Mouse (Mus musculus) embryonic fibroblast, embryonic 13.5 days (primary cell): ENCODE results near the gene Wfikkn1. TPM values are rescaled to one million over a fixed set of nuclear protein-coding genes. Genes with fewer than 3 reads are reported as not detected.

Source experiments
- H3K27ac ChIP-seq: 2 replicates; pipeline ENCODE4 v1.5.1; 2012; ENCODE audit warnings: low read length, control low read depth, inconsistent platforms; ENCODE audit not compliant: insufficient read depth
- H3K4me1 ChIP-seq: 2 replicates; pipeline ENCODE4 v1.6.1; 2011; ENCODE audit warnings: low read length; ENCODE audit not compliant: control insufficient read depth, insufficient read depth
- H3K4me3 ChIP-seq: 2 replicates; pipeline ENCODE4 v1.5.1; 2011; ENCODE audit warnings: mild to moderate bottlenecking, control low read depth, low read length; ENCODE audit not compliant: insufficient read depth
- CTCF ChIP-seq: IDR thresholded peaks from 2 replicates; pipeline ENCODE4 v1.5.1; 2011; ENCODE audit warnings: mild to moderate bottlenecking, control low read depth, low read length, moderate library complexity, borderline replicate concordance; ENCODE audit not compliant: insufficient read depth
- POLR2A ChIP-seq: IDR thresholded peaks from 2 replicates; pipeline ENCODE4 v1.6.1; 2011; ENCODE audit warnings: low read depth, mild to moderate bottlenecking, control low read depth, low read length, moderate library complexity
- polyA plus RNA-seq: library from polyadenylated mRNA; stranded (reverse); fragments of >200 nt; gene quantifications from 2 replicates; pipeline ENCODE4 v1.2.4, GENCODE M21; 2011; ENCODE audit warnings: low read depth; ENCODE audit not compliant: missing spikeins, insufficient read length

The Wfikkn1 gene
- polyA plus RNA-seq, 1 experiment = 0.83 TPM

DNA sequence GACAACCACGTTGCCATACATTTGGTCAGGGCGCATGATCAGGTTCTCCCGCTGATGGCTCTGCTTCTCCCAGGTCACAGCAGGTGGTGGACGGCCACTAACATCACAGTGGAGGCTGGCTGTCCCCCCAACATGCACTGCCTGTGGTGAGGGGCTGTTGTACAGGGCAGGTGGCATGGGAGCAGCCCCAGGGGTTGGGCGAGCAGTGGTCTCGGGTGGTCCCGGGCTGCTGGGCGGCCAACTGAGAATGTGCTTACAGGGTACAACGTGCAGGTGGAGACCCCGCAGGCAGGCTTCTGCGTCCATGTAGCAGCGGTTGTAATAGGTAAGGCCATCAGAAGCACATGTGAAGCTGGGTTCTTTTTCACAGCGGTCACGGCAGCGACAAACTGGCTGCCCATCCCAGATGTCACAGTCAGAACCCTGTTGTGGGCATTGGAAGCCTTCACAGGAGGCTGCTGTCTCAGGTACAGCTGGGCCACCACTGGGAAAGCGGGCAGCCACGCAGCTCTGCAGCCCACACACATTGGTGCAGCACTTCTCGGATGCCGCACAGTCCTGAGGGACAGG lies 2.0 kb downstream of the Wfikkn1 start:
- Histone ChIP-seq H3K4me3 (no peak overlapping the region), H3K4me1 (0 out of 2 replicates have a peak, but pooled peaks cover 3% of the 10 kb centered on the region), H3K27ac (no peak overlapping the region)
- TF ChIP-seq CTCF (no peak), POLR2A (no peak)

DNA sequence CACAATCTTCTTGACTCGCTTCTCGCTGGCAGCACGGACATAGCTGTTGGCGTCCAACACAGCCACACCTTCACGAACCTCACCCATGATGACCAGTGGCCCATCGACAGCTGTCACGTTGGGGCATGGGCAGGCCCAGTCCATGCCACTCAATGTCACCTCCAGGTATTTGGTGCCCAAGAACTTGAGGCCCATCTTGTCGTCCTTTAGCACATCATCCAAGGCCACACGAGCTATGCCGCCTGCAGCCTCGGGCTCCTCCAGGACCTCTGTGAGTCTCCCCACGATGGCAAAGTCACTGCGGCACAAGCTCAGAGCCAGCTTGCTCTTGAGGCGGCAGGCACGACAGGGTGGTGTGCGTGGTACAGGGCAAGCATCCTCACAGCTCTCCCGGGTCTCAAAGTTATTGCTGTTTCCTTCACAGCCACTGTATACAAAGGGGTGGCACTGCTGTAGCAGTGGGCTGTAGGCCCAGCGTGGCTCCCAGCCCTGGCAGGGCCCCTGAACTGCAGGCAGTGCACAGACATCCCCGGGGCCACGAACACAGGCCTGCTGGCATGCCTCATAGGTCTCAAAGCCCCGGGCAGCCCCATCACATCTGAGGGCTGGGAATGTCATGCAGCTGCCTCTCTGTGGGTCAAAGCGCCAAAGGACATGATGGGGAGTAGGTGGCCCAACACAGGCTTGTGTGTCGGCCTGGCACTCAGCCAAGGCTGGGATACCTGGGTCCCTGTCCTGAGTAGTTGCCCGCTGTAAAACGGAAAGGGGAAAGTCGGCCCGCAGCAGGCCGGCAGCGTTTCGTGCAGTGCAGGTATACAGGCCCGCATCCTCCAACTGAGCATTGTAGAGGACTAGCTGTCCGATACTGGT lies 2.7 kb downstream of the Wfikkn1 start:
- TF ChIP-seq CTCF (no peak), POLR2A (no peak)
- 0 out of 2 replicates have a peak, but pooled peaks cover 3% of the 10 kb centered on the region for H3K4me1 ChIP-seq
- no peak overlapping the region for H3K27ac ChIP-seq
- H3K4me3 ChIP-seq = no peak overlapping the region

DNA sequence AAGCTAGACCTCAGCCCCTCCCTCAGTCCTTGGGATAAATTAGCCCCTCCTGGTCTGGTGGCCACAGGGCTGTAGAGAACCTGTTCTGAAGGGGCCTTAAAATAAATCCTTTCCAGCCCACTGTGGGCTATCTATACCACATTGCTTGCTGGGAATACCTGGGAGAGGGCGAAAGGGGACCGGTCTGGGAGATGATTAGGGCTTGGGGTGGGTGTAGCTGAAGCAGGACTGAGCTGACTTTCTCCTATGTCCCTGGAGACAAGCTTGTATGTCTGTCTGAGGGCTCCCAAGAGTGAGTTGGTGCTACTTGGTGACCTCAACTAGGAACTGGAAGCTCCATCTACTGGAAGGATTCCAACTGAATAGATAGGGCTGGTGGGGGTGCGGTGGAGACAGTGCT lies 3.6 kb downstream of the Wfikkn1 start:
- H3K4me1 ChIP-seq = 0 out of 2 replicates have a peak, but pooled peaks cover 3% of the 10 kb centered on the region
- TF ChIP-seq POLR2A (no peak), CTCF (no peak)
- no peak overlapping the region for H3K27ac ChIP-seq
- no peak overlapping the region for H3K4me3 ChIP-seq

DNA sequence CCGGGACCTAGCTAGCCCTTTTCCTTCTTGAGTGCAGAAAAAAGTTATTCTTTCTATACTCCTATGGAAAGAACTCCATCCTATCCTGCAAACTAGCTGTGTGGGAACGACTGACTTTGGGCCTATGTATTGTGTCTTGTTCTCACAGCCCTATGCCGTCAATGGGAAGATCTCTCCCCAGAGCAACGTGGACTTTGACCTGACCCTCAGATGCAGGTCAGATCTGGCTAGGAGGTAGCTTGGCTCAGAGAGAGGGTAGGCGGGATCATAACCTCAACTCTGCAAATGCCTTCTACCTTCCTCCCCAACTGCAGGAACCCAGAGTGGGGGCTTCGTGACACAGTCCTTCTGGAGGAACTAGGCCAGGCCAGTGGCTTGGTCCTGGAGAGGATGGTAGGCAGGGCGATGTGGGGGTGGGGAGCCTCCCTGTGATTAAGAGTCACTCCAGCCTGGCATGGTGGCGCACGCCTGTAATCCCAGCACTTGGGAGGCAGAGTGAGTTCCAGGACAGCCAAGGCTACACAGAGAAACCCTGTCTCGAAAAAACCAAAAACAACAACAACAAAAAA lies 4.2 kb downstream of the Wfikkn1 start:
- H3K4me3 ChIP-seq = peak overlapping the region; percentile 60
- no peak overlapping the region for H3K27ac ChIP-seq
- TF ChIP-seq CTCF (no peak), POLR2A (no peak)
- H3K4me1 ChIP-seq = 0 out of 2 replicates have a peak, but pooled peaks cover 3% of the 10 kb centered on the region

DNA sequence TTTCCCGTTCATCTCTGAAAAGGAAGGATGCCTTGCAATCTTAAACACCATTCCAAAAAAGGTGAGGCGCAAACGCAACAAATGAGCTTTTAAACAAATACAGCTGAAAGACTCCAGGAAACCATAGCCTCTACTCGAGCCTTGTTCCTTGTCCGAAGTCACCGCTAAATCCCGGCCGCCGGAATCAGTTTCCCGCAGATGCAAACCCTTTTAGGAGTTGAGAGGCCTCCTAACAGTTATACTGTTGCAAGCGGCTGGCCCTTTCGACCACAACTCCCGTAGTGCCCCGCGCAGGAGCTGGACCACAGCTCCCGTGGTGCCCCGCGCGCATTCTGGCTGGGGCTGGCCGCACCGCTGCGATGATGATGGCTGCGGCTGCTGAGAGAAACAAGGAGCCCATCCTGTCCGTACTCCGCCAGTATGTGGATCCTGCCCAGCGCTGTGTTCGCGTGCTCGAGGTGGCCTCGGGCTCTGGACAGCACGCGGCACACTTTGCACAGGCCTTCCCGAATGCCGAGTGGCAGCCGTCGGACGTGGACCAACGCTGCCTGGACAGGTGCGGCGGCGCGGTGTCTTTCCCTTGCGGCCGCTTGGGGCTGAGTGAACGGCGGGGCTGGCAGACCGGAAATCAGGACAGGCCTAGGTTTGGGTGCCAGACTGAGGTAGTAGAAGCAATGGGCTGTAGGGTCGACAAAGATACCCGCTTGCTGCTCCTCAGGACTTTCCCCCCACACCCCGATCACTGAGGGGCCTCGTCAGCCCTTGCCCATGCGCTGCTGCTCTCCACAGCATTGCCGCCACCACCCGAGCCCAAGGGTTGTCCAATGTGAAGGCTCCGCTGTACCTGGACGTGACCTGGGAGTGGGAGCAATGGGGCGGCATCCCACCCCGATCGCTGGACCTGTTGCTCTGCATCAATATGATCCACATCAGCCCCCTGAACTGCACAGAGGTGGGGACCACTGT lies 5.2 kb downstream of the Wfikkn1 start:
- H3K27ac ChIP-seq = peak overlapping the region; percentile 76
- peak; percentile 90 for TF ChIP-seq POLR2A
- no peak for TF ChIP-seq CTCF
- 0 out of 2 replicates have a peak, but pooled peaks cover 3% of the 10 kb centered on the region for H3K4me1 ChIP-seq
- peak overlapping the region; percentile 60 for H3K4me3 ChIP-seq

DNA sequence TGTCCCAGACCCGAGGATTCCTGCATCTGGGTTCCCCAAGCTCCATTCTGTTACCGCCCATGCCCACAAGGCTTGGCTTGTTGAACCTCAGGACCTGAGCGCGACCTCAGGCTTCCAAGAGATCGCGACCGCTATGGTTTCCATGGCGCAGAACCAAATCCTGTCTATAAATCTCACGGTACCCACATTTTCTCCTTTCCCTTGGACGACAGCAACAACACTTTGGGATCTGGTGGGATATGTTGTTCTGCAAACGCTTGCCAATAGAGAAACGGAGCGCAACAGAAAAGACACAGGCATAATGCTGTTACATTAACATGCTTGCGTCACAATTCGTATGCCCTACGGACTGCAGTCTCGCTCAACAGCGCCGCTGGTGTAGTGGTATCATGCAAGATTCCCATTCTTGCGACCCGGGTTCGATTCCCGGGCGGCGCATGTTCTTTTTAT lies 5.9 kb downstream of the Wfikkn1 start, which contains the start of gene Mettl26:
Gene Mettl26, plus strand, starts transcription at position 354 of the 450 bp plus-strand sequence.
- TF ChIP-seq POLR2A = peak; percentile 50; the same call in 1 of the 2 replicates
- TF ChIP-seq CTCF = no peak
- 0 out of 2 replicates have a peak, but pooled peaks cover 3% of the 10 kb centered on the region for H3K4me1 ChIP-seq
- peak within 1 kb of the TSS; percentile 76 for H3K27ac ChIP-seq
- peak within 1 kb of the TSS; percentile 66 for H3K4me3 ChIP-seq

DNA sequence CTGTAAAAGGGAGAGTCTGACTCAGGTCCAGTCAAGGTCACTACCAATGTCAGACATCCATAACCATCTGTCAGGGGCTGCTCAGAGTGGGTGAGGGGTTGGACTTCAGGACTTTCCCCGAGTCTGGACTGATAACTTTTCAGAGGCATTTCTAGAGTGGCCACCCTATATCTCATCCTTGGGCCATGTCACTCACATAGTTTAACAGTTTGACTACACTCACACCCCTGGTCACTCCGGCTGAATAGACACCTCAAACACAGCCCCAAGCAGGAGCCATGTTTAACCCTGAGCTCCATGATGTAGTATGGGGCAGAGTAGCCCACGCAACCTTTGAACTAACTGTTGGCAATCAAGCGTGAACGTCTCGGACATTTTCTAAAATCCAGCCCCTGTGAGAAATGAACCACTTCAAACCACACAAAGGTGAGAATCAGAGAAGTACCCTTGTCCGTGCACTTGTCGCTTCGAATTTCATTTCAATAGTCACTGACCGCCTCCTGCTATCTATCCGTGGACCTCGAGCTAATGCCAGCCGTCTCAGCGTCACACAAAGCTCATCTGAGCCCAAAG lies 6.4 kb downstream of the Wfikkn1 start:
- peak overlapping the region; percentile 66 for H3K4me3 ChIP-seq
- H3K27ac ChIP-seq = no peak overlapping the region
- TF ChIP-seq POLR2A (no peak), CTCF (no peak)
- 0 out of 2 replicates have a peak, but pooled peaks cover 3% of the 10 kb centered on the region for H3K4me1 ChIP-seq

DNA sequence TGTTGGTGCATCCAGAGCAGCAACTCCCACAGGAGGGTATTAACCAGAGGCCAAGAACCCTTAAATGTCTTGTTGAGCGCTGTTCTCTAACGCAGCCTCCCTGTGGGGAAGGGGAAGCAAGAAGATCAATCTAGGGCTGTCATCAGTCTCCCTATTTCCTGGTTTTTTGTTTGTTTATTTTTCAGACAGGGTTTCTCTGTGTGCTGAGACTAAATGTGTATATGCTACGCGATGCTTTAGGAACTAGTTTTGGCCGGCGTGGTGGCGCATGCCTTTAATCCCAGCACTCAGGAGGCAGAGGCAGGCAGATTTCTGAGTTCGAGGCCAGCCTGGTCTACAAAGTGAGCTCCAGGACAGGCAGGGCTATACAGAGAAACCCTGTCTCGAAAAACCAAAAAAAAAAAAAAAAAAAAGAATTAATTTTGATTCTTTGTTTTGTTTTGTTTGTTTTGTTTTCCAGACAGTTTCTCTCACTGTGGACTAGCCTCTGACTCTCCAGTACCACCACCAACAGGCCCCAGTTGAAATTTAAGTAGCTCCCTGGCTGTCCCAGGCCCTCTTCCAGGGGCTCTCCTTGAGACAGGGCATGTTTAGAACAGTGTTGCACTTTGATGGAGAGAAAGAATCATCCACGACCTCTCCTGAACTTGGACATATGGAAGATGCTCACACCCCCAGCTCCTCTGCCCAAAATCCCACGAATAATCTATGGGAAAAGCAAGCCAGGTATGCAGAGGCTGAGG lies 7.1 kb downstream of the Wfikkn1 start:
- no peak overlapping the region for H3K27ac ChIP-seq
- 0 out of 2 replicates have a peak, but pooled peaks cover 3% of the 10 kb centered on the region for H3K4me1 ChIP-seq
- H3K4me3 ChIP-seq = no peak overlapping the region

More for the DNA sequence above, 7.1 kb downstream of the Wfikkn1 start:
- TF ChIP-seq POLR2A = no peak
- TF ChIP-seq CTCF = no peak
